Mouse (Mus musculus) lung, adult 2 months (tissue): Measurements from ENCODE around the gene Olfr51.

Source experiments
- CTCF ChIP-seq: fragments of 200-500 bp; IDR thresholded peaks from 2 replicates; pipeline ENCODE4 v1.5.1; 2011; ENCODE audit warnings: mild to moderate bottlenecking, low read length, control low read depth; ENCODE audit not compliant: insufficient read depth
- POLR2A ChIP-seq: fragments of 200-500 bp; IDR thresholded peaks from 2 replicates; pipeline ENCODE4 v1.6.1; 2011; ENCODE audit warnings: low read depth, mild to moderate bottlenecking, control low read depth, low read length, borderline replicate concordance; ENCODE audit errors: extremely low read depth

GRCm38 (mm10) chr11:50977216-50977615 is 26.2 kb upstream of the Olfr51 start:
- TF ChIP-seq CTCF, result no peak
- no peak for TF ChIP-seq POLR2A
